Mouse (Mus musculus): ENCODE data around the gene Mgat3.

GRCm38 (mm10) chr15:80260677-80261076 is 87.2 kb downstream of the Mgat3 start:
- TF ChIP-seq CTCF (IDR thresholded peaks at IDR 0.05; ENCODE audit: insufficient read depth, low read depth, low read length) = peak; percentile 83
- no peak for TF ChIP-seq POLR2A (IDR thresholded peaks at IDR 0.05; ENCODE audit: insufficient read depth, low read depth, low read length)

Measured in olfactory bulb, adult 2 months (tissue).